Mouse (Mus musculus): ENCODE measurements around the gene Meox2.
"Not testable (repeated sequence)": the region's sequence is repeated elsewhere in the genome, so short reads cannot be mapped to it uniquely, and the experiment has no call there.

The Meox2 gene

DNA sequence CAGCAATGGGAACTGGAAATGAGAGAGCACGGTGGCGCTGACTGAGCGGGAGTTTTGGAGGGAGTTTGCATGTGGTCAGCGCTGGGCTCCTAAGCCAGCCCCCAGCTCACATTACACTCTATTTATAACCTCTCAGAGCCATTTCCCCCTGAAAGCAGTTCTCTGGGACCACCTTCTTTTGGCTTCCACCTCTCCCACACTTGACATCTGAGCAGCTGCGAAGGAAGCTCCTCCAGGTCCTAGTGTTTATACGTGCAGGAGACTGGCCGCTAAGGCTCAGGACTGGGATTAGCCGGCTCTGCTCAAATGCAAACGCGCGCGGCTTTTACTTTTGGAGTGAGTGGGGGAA lies at the start of gene Meox2:
Meox2 (plus strand) TSS at position 151 of the 349 bp plus-strand sequence.
- no peak for DNase-seq (ENCODE audit: low read depth, low spot score)

DNA sequence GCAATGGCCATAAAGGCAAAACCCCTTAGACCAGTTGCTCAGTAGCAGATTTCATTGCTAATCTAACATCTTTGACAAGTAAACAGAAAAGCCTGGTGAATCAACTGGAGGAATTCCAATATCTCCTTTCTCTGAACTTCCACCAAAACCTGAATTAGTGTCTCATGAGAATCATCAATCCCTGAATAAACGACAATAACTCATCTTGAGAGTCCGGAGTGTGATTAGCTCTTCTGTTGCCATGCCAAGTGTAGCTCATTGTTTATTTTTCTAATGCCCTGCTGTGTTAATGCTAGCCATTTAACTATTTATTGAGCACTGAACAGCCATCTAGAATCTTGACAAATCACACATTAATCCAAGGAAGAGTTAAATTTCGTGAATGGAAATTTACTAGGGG lies 35.7 kb upstream of the Meox2 start:
- DNase-seq (ENCODE audit: low read depth, low spot score), result no peak

DNA sequence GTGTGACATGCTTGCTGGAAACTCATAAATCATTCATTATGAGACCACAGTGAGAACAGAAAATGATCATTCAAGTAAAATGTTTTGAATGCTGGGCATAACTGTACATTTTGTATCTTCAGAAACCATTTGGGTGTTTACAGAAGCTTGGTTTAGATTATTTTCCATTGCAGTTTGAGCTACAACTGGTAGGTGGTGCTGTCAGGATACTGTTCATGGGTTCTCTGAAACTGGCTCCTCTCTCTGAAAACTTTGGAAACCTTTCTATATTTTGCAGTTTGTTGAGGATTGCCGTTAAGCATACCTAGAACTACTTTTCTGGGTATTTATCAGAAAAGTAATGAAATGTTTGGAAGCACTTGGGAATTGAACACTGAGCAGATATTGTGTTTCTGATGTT lies 31.0 kb upstream of the Meox2 start:
- DNase-seq (ENCODE audit: low read depth, low spot score), result no peak

DNA sequence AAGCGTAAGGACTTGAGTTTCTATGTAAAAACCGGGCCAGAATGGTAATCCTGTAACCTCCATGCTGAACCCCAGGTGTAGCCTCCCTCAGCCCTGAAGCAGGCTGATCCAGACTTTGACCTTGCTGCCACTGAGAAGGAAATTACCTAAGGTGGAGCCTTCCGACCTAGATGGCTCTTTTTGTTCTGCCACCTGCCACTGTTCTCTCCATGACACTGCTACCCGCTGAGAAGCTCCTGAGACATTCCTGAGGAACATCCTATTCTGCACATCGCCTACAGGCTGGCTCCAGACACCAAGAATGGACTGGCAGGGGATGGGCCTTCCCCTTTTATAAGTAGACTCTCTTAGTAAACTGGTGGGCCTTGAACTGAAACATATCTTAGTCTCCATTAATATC lies 28.3 kb upstream of the Meox2 start:
- not testable (repeated sequence) for DNase-seq (ENCODE audit: low read depth, low spot score)

GRCm38 (mm10) chr12:37106541-37106940 lies 1.8 kb upstream of the Meox2 start:
- DNase-seq (ENCODE audit: low read depth, low spot score), result no peak

- no peak for DNase-seq (ENCODE audit: low read depth, low spot score)
Measured at GRCm38 (mm10) chr12:37107150-37107549, 1.2 kb upstream of the Meox2 start.

- no peak for DNase-seq (ENCODE audit: low read depth, low spot score)
Measured at GRCm38 (mm10) chr12:37107713-37108389, 489 bp upstream of the Meox2 start.

DNA sequence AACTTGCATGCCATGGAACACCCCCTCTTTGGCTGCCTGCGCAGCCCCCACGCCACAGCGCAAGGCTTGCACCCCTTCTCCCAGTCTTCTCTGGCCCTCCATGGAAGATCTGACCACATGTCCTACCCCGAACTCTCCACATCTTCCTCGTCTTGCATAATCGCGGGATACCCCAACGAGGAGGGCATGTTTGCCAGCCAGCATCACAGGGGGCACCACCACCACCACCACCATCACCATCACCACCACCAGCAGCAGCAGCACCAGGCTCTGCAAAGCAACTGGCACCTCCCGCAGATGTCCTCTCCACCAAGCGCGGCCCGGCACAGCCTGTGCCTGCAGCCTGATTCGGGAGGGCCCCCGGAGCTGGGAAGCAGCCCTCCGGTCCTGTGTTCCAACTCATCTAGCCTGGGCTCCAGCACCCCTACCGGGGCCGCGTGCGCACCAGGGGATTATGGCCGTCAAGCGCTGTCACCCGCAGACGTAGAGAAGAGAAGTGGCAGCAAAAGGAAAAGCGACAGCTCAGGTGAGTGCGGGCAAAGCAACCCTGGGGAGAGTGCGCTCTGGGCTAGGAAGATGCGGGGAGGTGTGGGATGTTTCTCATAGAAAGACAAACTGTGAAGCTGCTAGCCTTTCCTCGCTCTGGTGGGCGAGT lies 606 bp downstream of the Meox2 start:
- DNase-seq (ENCODE audit: low read depth, low spot score), result no peak

DNA sequence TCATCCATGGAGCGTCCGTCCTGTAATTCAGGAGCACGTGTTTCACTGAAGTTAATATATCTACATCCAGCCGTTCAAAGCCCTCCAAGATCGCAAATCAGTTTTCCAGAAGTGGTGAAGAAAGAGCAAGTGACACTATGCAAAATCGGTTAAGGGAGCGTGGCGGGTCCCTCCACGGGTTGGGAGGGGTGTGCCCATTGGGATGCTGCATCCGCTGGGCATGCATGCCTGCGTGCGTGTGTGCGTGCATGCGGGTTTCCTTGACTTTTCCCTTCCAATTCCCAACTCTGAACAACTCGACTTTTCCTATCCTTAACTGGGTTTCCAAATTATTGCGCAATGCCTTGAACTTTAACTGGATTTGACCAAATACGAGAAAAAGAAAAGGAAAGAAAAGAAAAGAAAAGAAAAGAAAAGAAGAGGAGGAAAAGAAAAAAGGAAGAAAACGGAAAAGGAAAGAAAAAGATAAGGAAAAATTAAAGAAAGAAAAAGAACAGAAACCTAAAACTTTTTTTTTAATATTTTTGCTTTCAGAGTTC lies 1.2 kb downstream of the Meox2 start:
- DNase-seq (ENCODE audit: low read depth, low spot score), result no peak

- no peak for DNase-seq (ENCODE audit: low read depth, low spot score)
Measured at GRCm38 (mm10) chr12:37110977-37111376, 2.6 kb downstream of the Meox2 start.

DNA sequence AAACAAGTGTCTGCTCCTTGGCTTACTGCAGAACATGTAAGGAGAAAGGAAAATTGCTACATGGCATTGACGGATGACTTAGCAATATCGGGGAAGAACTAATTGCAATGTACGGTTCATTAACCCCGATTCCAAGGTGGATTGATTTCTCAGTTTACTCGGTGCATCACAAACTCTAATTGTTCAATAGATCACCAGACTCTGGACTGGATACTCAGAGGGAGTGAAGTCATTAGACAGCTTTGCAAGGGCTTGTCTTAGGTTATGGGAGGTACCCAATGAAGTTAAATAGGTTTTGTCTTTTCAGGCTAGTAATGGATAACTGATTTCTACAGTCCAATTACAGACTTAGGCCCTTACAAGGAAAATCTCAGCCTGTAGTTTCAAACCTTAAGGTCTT lies 10.9 kb downstream of the Meox2 start:
- no peak for DNase-seq (ENCODE audit: low read depth, low spot score)

- DNase-seq (ENCODE audit: low read depth, low spot score), result no peak
Measured at GRCm38 (mm10) chr12:37123763-37124162, 15.4 kb downstream of the Meox2 start.

DNA sequence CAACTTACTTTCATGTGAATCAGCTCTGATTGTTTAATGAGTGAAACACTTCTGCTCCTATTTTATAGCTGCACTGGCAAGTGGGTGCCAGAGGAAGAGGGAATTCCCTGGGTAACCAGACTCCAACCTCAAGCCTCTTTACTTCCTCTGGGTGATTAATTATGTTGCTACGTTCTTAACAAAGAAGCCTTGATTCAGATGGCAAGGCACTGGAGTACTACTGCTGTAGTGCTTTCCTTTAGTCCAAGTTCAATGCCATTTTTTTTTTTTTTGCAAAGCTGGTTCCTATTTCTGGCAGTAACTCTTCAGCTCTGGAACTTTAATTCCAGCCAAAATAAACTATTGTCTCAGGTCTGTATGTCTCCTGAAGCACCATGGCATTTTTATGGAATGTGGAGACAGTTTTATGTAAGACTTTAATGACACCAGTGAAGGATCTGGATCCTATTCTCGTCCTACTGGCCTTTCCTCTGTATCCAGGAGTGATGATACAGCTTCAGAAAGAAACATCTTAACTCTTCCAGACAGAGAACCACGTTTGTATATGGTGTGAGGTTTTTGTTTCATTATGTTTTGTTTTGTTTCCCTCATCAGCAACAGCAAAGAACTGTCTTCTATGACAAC lies 33.9 kb downstream of the Meox2 start:
- DNase-seq (ENCODE audit: low read depth, low spot score), result no peak

- no peak for DNase-seq (ENCODE audit: low read depth, low spot score)
Measured at GRCm38 (mm10) chr12:37143879-37144278, 35.5 kb downstream of the Meox2 start.

DNA sequence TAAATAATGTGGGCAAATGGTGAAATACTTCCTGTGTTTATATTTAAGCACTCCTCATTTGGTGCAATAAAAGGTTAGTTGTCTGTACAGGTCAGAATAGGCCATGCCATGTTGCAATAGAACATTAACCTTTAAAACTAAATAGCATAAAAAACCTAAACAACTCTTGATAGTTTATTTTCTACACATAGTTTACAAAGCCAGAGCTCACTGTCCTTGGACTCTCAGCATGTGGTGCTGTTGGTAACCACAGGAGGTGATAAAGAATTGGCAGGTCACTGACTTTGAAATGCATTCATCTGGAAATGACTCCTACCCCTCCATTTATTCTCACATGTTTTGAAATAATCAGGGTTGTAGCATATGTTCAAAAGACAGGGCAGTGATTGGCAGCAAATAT lies 59.4 kb downstream of the Meox2 start:
- no peak for DNase-seq (ENCODE audit: low read depth, low spot score)

DNA sequence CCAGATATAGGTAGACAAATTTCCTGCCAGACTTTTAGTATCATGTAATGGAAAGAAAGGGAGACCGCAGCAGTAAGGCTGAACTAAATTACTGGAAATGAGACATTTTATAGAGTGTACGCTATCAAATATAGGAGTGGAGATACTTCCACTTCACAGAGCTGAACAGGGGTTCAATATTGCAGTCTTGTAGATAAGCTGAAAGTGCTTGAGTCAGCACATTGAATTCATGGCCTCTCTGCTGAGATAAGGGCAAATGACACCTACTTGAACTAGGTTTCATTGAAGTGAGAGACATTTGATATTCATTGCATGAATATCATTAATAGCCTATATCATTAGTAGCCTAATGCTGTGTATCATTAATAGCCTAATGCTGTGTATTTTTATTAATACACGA lies 65.0 kb downstream of the Meox2 start:
- DNase-seq (ENCODE audit: low read depth, low spot score), result no peak

GRCm38 (mm10) chr12:37183689-37184088 lies 75.3 kb downstream of the Meox2 start:
- DNase-seq (ENCODE audit: low read depth, low spot score), result no peak

DNA sequence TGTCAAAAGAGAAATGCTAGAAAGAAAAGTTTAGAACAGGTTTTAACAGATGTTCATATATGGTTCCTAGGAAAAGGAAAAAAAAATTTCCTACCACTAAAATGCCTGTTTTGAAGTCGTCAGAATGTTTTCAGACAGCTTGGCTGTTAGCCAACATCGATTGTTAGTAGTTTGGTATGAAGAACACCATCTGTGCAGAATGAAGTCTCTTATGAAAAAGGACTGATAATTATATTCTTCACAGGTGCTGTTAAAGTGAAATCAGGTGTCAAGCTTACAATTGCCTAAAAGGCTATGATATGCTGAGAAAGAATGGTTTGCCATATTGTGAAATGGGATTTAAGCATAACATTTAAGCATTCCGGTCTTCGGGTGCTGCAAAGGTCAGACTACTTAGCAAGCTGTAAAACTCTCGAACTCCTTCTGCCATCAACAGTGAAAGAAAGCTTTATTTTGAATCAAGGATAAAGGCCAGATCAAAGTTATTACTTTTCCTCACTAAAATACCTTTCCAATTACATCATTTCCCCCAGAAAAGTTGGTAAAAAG lies 80.7 kb downstream of the Meox2 start:
- peak; percentile 10 for DNase-seq (ENCODE audit: low read depth, low spot score)

All from brain, embryonic 18.5 days (tissue).